Mouse (Mus musculus) lung, postnatal 36 days (tissue): ENCODE measurements around the gene Lmln.
"Not testable (repeated sequence)": the region's sequence is repeated elsewhere in the genome, so short reads cannot be mapped to it uniquely, and the experiment has no call there.

Experiments used
- DNase-seq: peaks from one replicate; pipeline ENCODE4 v3.0.0; 2022; ENCODE audit warnings: mixed read lengths

Lmln gene

GRCm38 (mm10) chr16:33062024-33062681, at the start of gene Lmln:
Lmln (plus strand) TSS chr16:33062521.
- DNase-seq, result peak; percentile 92

GRCm38 (mm10) chr16:33013801-33014200, 48.5 kb upstream of the Lmln start:
- DNase-seq, result no peak

- DNase-seq, result no peak
Observed at GRCm38 (mm10) chr16:33014921-33015320, 47.4 kb upstream of the Lmln start.

GRCm38 (mm10) chr16:33015396-33015907, 46.9 kb upstream of the Lmln start:
- no peak for DNase-seq

- no peak for DNase-seq
Observed at GRCm38 (mm10) chr16:33015986-33016385, 46.3 kb upstream of the Lmln start.

- peak; percentile 24 for DNase-seq
Observed at GRCm38 (mm10) chr16:33017677-33018349, 44.5 kb upstream of the Lmln start.

GRCm38 (mm10) chr16:33019117-33019770, 43.1 kb upstream of the Lmln start:
- DNase-seq, result no peak

- peak; percentile 64 for DNase-seq
Observed at GRCm38 (mm10) chr16:33021381-33021780, 40.9 kb upstream of the Lmln start.

- peak; percentile 93 for DNase-seq
Observed at GRCm38 (mm10) chr16:33023750-33024149, 38.6 kb upstream of the Lmln start.

- no peak for DNase-seq
Observed at GRCm38 (mm10) chr16:33024456-33025104, 37.7 kb upstream of the Lmln start.

- no peak for DNase-seq
Observed at GRCm38 (mm10) chr16:33026357-33026756, 36.0 kb upstream of the Lmln start.

- peak; percentile 17 for DNase-seq
Observed at GRCm38 (mm10) chr16:33036006-33036405, 26.3 kb upstream of the Lmln start.

GRCm38 (mm10) chr16:33042682-33043081, 19.6 kb upstream of the Lmln start:
- DNase-seq, result no peak

GRCm38 (mm10) chr16:33043268-33043667, 19.1 kb upstream of the Lmln start:
- DNase-seq, result no peak

- no peak for DNase-seq
Observed at GRCm38 (mm10) chr16:33048004-33048403, 14.3 kb upstream of the Lmln start.

GRCm38 (mm10) chr16:33048686-33049085, 13.6 kb upstream of the Lmln start:
- no peak for DNase-seq

- DNase-seq, result no peak
Observed at GRCm38 (mm10) chr16:33049809-33050208, 12.5 kb upstream of the Lmln start.

GRCm38 (mm10) chr16:33053141-33053540, 9.2 kb upstream of the Lmln start:
- DNase-seq, result no peak

- DNase-seq, result not testable (repeated sequence)
Observed at GRCm38 (mm10) chr16:33054927-33055326, 7.4 kb upstream of the Lmln start.

GRCm38 (mm10) chr16:33055655-33056054, 6.7 kb upstream of the Lmln start:
- DNase-seq, result no peak

- DNase-seq, result peak; percentile 92
Observed at GRCm38 (mm10) chr16:33056095-33056785, 6.1 kb upstream of the Lmln start, which contains the start of the genes Iqcg and Rpl35a. Iqcg (minus strand) TSS chr16:33056218. Rpl35a (plus strand) TSS chr16:33056453.

GRCm38 (mm10) chr16:33056786-33057185, 5.5 kb upstream of the Lmln start:
- DNase-seq, result no peak
